Mouse (Mus musculus): ENCODE measurements around the gene Tex264. TPM values are rescaled to one million over a fixed set of nuclear protein-coding genes. Genes with fewer than 3 reads are reported as not detected.

The Tex264 gene
- polyA plus RNA-seq, 1 experiment: 46.5 TPM

DNA sequence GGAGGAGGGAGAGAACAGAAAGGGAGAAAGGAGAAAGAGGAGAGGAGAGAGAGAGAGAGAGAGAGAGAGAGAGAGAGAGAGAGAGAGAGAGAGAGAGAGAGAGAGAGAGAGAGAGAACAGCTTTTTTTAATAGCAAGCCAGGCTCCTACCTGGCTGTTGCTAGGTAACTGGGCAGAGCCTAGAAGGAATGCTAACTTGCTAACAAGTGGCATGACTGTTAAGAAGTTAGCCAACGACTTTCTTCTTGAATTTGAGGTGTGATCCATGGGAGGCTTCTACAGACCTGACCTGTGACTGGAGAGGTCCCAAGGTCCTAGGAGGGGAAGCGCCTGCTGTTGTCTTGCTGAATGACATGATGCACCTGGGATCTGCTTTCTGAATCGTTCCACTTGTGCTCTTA, 71.1 kb downstream of the Tex264 start:
- Histone ChIP-seq H3K27ac (ENCODE audit: insufficient read depth, low read length) (no peak overlapping the region), H3K4me1 (ENCODE audit: control insufficient read depth, insufficient read depth, insufficient read length) (no peaks in the 10 kb centered on the region), H3K27me3 (ENCODE audit: control insufficient read depth, insufficient read depth, low read length) (no peaks in the 10 kb centered on the region), H3K36me3 (ENCODE audit: control insufficient read depth, insufficient read depth, low read length) (no peaks in the 10 kb centered on the region), H3K4me3 (ENCODE audit: extremely low read depth, insufficient read depth, insufficient read length) (no peak overlapping the region)
- TF ChIP-seq POLR2A (IDR thresholded peaks at IDR 0.05; ENCODE audit: low read depth, low read length) (no peak), CTCF (IDR thresholded peaks at IDR 0.05; ENCODE audit: extremely low read depth, insufficient read depth, insufficient read length, insufficient replicate concordance) (no peak)
- DNase-seq (ENCODE audit: low read depth in 1 of 2, low spot score in 2 of 2): no peak
- WGBS: 55% methylated on average over 3 of the region's 3 CpGs

DNA sequence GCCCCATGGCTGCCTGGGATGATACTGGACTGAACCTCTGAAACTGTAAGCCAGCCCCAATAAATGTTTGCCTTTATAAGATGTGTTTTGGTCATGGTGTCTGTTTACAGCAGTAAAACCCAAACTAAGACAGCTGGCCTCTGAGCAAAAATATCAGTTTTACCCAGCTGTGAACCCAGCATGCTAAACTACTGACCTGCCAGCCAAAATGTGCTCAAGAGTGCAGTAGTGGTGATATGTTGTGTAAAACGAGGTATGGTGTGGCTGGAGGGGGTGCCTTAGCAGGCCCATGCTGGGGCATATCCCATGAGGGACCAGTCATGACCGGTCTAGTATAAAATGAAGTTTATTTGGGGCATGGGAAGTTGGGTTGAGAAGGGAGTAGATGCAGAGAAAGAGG, 71.8 kb downstream of the Tex264 start:
- Histone ChIP-seq H3K4me3 (ENCODE audit: extremely low read depth, insufficient read depth, insufficient read length) (no peak overlapping the region), H3K27ac (ENCODE audit: insufficient read depth, low read length) (no peak overlapping the region), H3K4me1 (ENCODE audit: control insufficient read depth, insufficient read depth, insufficient read length) (no peaks in the 10 kb centered on the region), H3K27me3 (ENCODE audit: control insufficient read depth, insufficient read depth, low read length) (no peaks in the 10 kb centered on the region), H3K36me3 (ENCODE audit: control insufficient read depth, insufficient read depth, low read length) (no peaks in the 10 kb centered on the region)
- no peak for TF ChIP-seq CTCF (IDR thresholded peaks at IDR 0.05; ENCODE audit: extremely low read depth, insufficient read depth, insufficient read length, insufficient replicate concordance)
- no peak for TF ChIP-seq POLR2A (IDR thresholded peaks at IDR 0.05; ENCODE audit: low read depth, low read length)
- DNase-seq (ENCODE audit: low read depth in 1 of 2, low spot score in 2 of 2): no peak
- WGBS: 61% methylated on average over 2 of the region's 2 CpGs

DNA sequence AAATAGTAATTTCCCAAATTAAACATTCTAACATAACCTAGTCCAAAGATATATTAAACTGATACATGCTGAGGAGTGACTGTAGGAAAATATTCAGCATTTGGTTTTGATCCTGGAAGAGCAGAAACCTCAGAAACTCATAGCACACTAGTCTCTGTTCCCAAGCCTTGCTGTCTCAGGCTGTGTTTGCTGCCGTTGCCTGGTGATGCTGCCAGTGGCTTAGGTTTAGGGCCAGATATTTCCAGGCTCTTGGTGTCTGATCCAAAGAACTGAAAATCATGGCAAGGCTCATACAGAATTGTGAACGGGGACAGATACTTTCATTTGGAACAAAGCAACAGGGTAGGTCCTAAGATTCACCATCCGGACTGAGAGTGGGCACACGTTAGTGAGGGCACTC, 75.0 kb downstream of the Tex264 start:
- Histone ChIP-seq H3K27me3 (ENCODE audit: control insufficient read depth, insufficient read depth, low read length) (no peaks in the 10 kb centered on the region), H3K36me3 (ENCODE audit: control insufficient read depth, insufficient read depth, low read length) (no peaks in the 10 kb centered on the region), H3K4me1 (ENCODE audit: control insufficient read depth, insufficient read depth, insufficient read length) (no peaks in the 10 kb centered on the region), H3K27ac (ENCODE audit: insufficient read depth, low read length) (no peak overlapping the region), H3K4me3 (ENCODE audit: extremely low read depth, insufficient read depth, insufficient read length) (no peak overlapping the region)
- WGBS: 86% methylated on average over 4 of the region's 4 CpGs
- DNase-seq (ENCODE audit: low read depth in 1 of 2, low spot score in 2 of 2): no peak
- no peak for TF ChIP-seq CTCF (IDR thresholded peaks at IDR 0.05; ENCODE audit: extremely low read depth, insufficient read depth, insufficient read length, insufficient replicate concordance)
- TF ChIP-seq POLR2A (IDR thresholded peaks at IDR 0.05; ENCODE audit: low read depth, low read length): no peak

Other genes with a start within 250 kb of the Tex264 start
- 7.7 and 9.2 TPM in 2 replicates for gene Acy1, start 247.6 kb downstream of the Tex264 start, polyA plus RNA-seq (2012; rRNA removed)
- 14.6 and 16.7 TPM in 2 replicates for gene Abhd14b, start 238.5 kb downstream of the Tex264 start, polyA plus RNA-seq (2012; rRNA removed)
- gene Abhd14a, start 238.2 kb downstream of the Tex264 start, polyA plus RNA-seq (2012; rRNA removed): 11.5 and 12.7 TPM in 2 replicates
- gene Pcbp4, start 232.6 kb downstream of the Tex264 start, polyA plus RNA-seq (2012; rRNA removed): 15.8 and 22.4 TPM in 2 replicates
- 0.28 and 0.66 TPM in 2 replicates for gene Gpr62, start 220.0 kb downstream of the Tex264 start, polyA plus RNA-seq (2012; rRNA removed)
- gene Rrp9, start 210.0 kb downstream of the Tex264 start, polyA plus RNA-seq (2012; rRNA removed): 33.9 and 36.8 TPM in 2 replicates
- gene Parp3, start 209.0 kb downstream of the Tex264 start, polyA plus RNA-seq (2012; rRNA removed): 43.3 and 57.9 TPM in 2 replicates
- not detected in 2 replicates for gene Iqcf1, start 186.0 kb downstream of the Tex264 start, polyA plus RNA-seq (2012; rRNA removed)
- not detected in 2 replicates for gene Iqcf5, start 171.4 kb downstream of the Tex264 start, polyA plus RNA-seq (2012; rRNA removed)
- gene Iqcf3, start 124.3 kb downstream of the Tex264 start, polyA plus RNA-seq (2012; rRNA removed): not detected in 2 replicates
- gene Iqcf4, start 114.9 kb downstream of the Tex264 start, polyA plus RNA-seq (2012; rRNA removed): not detected in 2 replicates
- not detected in 2 replicates for gene Iqcf6, start 59.3 kb downstream of the Tex264 start, polyA plus RNA-seq (2012; rRNA removed)
- gene Grm2, start 29.8 kb downstream of the Tex264 start, polyA plus RNA-seq (2012; rRNA removed): 0.06 TPM in 1 of 2 replicates, not detected in the other
- 22.9 and 30.5 TPM in 2 replicates for gene Rad54l2, start 103.3 kb upstream of the Tex264 start, polyA plus RNA-seq (2012; rRNA removed)
- gene Dcaf1, start 135.9 kb upstream of the Tex264 start, polyA plus RNA-seq (2012; rRNA removed): 7.5 and 8.5 TPM in 2 replicates
- gene Rbm15b, start 201.5 kb upstream of the Tex264 start, polyA plus RNA-seq (2012; rRNA removed): 8.9 and 10.6 TPM in 2 replicates
- gene Manf, start 206.1 kb upstream of the Tex264 start, polyA plus RNA-seq (2012; rRNA removed): 8.2 and 10.4 TPM in 2 replicates